Mouse (Mus musculus): ENCODE data around the gene Gm10147.
"Not testable (repeated sequence)": the region's sequence is repeated elsewhere in the genome, so short reads cannot be mapped to it uniquely, and the experiment has no call there.

Gene Gm10147

GRCm38 (mm10) chrX:28607742-28608141 lies at the start of gene Gm10147:
Gene Gm10147 (minus strand): TSS chrX:28607842.
- not testable (repeated sequence) for DNase-seq (ENCODE audit: low read depth)

All from induced T-regulatory cell, adult 2 months (primary cell).